Mouse (Mus musculus) frontal cortex, postnatal 10 days (tissue): ENCODE data around the gene Ldhc.
A peak's percentile ranks its signal among the peaks of the same experiment; 100 is the strongest.
"Not testable (repeated sequence)": the region's sequence is repeated elsewhere in the genome, so short reads cannot be mapped to it uniquely, and the experiment has no call there.

ENCODE experiments used
- DNase-seq, 2 experiments: peaks; one replicate each; pipeline ENCODE4 v3.0.0; 2022; ENCODE audit warnings: low spot score in 2 of 2, mixed read lengths in 1 of 2

Ldhc gene

DNA sequence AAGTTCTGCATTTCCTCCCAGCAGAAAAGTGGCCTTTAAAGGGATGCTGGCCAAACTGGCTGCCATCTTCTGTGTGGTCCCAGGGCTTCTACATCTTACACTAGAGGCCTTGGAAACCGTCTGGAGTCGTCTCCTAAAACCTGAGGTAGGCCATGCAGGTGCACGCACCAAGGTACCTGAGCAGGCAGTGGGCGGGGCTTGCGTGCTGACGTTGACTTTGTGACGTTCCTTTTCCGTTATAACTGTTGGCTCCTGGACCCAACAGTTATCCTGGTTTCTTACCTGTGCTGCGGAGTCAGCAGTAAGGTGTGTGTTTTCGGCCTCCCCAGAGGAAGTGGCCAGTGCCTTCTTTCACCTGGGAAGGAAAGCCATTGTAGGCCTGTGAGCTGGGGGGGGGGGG lies at the start of gene Ldhc:
TSS of gene Ldhc (plus strand) at position 208 of the 400 bp plus-strand sequence.
- DNase-seq, result no peak

DNA sequence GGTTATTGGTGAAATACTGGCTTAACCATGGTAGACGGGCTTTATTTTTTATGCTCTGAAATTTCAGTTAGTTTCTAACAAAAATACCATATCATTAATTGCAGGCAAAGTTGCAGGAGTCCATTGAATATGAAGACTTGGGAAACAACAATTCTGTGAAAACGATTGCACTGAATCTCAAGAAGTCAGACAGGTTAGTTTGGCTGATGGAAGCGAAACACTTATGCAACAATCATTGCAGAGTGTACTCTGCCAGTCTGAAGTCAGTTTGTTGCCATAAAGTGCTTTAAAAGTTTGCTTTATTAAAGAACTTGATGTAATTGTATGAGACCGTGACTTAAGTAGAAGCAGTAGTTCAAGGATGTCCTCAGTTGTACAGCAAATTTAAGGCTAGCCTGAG lies 47.0 kb upstream of the Ldhc start:
- DNase-seq, result no peak

DNA sequence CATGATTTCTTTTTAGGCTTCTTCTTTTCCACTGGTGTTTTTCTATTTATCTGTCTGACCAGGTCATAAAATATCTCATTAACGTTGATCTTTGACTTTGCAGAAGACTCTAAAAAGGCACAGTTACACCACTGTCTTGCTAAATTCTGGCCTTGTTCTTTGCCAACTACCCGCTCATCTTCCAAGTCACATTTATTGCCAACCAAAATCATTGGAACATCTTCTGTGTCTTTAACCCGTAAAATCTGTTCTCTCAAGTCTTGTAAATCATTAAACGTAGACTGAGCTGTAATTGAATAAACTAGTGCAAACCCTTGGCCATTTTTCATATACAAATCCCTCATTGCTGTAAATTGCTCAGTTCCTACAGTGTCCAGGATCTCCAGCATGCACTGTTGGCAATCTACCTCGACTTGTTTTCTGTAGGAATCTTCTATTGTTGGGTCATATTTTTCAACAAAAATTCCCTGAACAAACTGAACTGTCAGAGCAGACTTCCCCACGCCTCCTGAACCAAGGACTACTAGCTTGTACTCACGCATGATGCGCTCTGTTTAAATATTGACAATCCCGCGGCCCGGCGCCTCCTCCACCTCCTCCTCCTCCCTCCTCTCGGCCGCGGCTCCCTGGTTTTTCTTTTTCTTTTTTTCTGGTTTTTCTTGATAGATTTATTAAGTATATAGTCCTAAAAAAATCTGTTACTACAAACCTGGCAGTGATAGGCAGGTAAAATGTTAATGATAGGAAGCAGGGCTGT lies 39.9 kb upstream of the Ldhc start:
- not testable (repeated sequence) for DNase-seq

DNA sequence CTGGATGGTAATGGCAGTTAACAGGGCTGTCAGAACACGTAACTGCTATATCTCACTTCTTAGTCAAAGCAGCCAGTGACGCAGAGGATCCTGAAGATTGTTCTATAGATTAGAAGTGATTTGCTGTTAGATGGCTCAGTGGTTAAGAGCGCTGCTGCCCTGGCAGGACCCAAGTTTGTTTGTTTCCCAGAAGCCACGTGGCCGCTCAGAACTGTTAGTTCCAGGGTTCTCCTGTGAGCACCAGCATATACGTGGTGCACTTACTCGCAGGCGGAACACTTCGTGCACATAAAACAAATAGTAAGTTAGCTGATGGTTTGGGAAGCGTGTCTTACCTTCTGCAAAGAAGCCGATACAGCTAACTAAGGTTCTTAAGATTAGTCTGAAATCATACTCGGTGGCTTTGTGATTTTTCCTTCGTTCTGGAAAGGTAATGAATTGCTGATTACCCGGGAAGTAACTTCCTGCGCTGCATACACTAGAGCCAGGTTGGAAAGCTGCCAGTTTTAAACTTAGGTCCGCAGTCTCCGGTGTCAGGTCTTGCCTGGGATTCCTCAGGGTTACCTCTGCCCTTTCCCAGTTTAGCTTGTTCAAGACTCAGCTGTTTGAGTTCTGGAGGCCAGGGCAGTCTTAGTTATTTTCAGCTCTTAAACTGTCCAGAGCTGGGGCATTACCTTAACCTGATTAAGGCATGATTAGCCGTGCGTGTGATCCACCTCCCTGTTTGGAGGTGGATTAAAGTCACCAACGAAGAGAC lies 33.8 kb upstream of the Ldhc start:
- no peak for DNase-seq

DNA sequence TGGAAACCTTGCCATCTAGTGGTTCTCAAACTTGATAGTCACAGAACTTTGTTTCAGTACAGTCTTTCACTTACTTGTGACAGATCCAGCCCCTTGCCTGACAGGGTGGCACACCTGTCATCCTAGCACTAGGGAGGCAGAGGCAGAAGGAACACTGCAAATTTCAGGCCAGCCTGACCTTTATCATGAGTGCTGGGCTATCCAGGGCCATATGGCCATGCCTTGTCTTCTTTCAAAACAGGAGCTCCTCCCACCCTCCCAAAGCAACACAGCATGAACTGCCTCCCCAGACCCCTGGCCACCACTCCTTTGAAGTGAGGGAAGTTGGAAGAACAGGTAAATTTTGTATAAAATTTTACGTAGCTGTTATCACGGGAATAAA lies 33.2 kb upstream of the Ldhc start:
- no peak for DNase-seq

DNA sequence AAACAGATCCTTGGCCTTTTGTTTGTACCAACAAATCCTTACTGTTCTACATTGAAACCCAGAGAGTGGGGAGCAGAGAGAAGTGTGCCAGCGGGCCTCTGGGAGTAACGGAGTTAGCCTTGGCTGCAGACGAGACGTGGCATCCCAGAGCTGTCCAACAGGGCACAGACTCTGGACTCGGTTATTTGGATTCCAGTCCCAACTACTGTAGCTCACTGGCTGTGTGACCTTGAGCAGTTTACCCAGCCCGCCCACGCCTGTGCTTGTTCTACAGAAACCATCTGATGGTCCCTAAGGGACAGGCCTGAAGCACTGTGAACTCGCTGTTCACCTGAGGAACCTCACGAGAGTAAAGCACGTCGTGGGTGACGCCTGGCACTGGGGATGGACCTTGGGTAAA lies 31.1 kb upstream of the Ldhc start:
- DNase-seq, result no peak

DNA sequence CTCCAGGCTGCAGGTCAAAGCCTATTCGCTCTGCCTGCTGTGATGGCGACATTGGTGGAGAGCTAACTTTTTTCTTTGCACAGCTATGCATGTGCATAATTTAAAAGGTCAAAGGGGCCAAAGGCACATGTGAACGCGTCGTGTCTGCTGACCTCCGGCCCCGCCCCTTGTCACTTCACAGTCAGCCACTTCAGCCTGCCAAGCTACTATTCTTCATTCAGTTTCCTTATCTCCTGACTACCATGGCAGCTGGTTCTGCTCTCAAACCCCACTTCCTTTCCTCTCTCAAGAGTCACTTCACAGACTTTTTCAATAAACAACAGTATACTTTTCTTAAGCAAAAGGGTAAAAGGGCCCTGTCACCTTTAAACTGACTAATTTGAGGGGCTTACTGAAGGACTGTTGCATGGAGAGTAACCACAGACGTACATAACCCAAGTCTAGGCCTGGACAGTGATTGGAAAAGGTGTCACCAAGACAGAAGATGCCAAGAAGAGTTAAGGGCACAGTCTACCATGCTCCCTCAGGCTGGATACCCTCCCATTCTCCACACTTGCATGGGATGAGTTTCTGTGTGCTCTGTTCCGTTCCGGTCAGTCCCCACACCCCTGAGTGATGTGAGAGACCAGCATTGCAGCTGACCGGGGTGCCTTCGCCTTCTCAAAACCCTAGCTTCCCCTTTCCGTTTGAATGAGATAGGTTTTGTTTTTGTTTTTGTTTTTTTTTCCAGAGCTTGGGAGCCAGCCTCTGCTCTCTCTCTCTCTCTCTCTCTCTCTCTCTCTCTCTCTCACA lies 30.0 kb upstream of the Ldhc start:
- DNase-seq, result no peak

DNA sequence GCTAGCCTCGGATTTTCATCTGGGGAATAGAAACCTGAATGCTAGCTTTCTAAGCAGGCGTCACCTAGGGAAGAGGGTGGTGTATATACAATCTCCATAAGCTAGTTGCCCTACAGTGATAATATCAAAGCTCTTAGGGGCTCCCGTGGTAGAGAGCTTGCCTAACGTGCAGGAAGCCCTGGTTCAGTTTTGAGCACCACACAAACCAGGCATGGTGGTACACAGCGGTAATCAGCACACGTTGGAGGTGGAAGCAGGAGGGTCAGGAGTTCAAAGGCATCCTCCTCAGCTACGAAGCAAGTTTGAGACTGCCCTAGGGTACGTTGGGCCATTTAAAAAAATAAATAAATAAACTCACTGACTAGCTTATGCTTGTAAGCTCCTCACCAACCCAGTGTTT lies 29.3 kb upstream of the Ldhc start:
- DNase-seq, result no peak

DNA sequence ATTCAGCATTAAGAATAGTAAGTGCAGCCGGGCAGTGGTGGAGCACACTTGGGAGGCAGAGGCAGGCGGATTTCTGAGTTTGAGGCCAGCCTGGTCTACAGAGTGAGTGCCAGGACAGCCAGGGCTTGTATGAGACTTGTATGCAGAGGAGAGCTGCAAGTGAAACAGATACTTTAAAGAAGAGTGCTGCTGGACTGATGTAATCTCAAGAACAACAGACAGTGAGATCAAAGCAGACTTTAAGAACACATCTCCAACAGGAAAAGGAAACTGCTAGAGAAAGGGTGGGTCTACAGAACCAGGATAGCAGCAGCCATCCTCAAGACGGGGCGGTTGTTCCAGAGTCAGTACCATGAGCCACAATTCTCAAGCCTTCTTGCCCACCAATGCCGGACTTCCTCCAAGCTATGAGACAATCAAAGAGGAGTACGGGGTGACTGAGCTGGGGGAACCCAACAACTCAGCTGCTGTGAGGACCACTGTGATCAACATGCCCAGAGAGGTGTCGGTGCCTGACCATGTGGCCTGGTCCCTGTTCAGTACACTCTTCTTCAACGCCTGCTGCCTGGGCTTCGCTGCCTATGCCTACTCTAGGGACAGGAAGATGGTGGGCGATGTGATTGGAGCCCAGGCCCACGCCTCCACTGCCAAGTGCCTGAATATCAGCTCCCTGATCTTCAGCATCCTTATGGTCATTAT lies 28.7 kb upstream of the Ldhc start:
- not testable (repeated sequence) for DNase-seq

DNA sequence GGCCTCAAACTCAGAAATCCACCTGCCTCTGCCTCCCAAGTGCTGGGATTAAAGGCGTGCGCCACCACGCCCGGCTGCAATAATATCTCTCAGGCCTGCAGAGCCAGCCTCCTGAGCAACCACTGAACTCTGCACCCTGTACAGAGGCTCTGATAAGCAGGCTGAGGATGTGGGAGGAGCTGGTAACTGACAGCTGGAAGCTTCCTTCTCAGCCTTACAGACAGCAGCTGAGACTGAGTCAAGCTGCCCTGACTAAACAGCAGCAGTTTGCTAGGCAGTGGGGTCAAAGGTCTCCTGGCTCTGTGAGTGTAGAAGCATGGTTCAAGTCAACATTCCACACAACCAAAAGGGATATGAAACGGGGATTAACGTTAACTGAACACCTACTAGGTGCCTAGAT lies 27.7 kb upstream of the Ldhc start:
- no peak for DNase-seq

DNA sequence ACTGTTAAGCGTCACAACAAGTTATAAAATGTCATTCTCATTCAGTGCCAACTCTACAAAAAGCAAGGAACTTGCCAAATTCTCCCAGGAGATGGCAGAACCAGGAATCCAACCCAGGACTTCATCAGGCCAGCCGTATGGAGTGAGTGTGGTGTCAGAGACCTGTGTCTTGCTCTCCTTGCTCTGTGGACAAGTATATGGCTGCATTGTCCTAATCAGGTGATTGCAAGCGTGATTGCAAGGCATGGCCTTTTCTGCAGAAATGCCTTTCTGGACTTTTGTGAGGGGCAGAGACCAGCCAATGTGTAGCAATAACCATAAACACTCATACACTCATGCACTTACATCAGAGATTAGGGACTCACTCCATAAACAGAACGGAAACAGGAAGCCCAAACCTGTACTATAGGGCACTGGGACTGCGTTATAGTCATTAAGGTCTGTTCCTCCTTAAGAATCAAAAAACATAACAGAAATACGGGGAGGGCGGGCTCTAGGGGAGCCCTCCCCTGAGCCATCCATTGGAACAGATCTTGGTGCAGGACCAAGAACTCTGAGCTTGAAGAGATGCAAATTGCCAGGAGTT lies 27.2 kb upstream of the Ldhc start:
- DNase-seq, result no peak

DNA sequence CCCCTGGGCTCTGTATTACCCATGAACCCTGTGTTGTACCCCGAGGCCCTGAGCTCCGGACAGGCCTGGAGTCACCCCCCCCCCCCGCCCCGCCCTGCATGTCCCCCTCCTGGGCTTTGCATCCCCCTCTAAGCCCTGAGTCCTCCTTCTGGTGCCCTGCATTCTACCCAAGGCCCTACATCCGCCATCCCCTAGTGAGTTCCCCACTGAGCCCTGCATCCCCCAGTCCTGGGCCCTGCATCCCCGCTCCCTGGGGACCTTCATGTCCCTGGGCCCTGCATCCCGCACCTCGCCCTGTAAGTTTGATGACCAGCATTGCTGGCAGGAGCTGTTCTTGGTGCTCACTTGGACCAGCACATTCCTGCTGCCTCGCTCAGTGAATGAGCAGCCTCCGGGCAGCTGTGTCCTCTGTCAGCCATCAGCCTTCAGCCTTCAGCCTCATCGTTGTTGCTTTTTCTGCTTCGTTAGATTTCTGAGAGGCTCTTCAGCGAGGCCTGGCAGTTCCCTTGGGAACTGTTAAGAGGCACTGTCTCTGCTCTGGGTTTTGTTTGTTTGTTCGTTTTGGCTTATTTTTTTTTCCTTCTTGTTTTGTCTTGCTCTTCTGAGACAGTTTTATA lies 25.9 kb upstream of the Ldhc start:
- DNase-seq, result no peak

DNA sequence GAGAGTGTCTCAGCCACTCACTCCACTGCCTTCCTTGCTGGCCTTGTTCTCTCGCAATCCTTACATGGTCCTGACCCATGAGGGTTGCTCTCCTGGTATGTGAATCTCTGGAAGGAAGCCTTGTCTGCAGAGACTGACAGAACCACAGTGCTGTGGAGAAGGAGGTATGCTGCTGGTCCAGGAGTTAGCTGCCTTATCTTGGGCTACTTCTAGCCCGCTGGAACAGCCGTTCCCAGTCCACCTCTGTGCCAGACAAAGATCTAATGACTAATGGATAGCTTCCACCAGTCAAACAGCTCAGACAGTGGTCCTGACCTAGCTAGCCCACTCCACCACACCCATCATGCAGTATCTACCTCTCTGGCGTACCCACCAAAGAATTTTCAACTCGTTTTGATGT lies 24.6 kb upstream of the Ldhc start:
- no peak for DNase-seq

DNA sequence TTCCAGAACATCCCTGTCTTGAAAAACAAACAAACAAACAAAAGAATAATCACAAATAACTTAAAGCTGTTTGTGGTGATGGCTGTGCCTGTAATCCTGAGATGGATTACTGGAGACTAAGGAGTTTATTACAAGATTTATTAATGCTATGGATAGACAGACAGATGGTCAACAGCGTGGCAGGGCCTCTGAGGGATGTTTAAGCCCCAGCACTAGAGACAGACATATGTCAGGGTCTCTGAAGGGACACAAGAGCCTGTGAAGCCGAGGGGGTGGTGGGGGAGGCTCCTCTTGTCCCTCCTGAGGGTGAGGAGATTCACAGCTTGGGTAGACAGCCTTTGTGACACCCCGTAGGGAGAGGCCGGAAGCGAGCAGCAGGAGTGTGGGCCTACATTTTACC lies 23.9 kb upstream of the Ldhc start:
- DNase-seq, result no peak

DNA sequence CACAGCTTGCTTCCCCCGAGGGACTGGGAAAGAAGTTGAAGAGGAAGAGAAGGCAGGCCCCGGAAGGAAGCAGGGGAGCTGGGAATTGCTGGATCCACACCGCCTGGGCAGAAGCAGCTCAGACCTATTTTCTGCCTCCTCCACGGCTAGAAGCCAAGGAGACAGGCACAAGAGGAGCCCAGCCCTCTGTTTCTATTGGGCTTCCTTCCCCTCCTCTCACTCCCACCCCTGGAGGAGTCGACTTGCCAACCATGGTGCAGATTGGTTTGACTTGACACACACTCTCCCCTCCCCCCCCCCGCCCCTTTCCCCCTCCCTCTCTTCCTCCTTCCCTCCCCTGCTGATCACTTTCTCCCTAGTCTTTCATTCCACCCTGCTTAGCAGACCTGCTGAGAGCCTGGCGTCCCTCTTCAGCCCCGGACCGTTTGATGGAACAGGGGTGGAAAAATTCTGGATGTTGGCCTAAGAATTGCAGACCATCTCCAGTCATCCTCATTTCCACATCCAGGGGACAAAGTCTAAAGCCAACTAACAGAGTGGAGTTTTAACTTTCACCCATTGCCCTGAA lies 22.8 kb upstream of the Ldhc start:
- peak in 1 of 2 experiments; percentile 50 for DNase-seq

DNA sequence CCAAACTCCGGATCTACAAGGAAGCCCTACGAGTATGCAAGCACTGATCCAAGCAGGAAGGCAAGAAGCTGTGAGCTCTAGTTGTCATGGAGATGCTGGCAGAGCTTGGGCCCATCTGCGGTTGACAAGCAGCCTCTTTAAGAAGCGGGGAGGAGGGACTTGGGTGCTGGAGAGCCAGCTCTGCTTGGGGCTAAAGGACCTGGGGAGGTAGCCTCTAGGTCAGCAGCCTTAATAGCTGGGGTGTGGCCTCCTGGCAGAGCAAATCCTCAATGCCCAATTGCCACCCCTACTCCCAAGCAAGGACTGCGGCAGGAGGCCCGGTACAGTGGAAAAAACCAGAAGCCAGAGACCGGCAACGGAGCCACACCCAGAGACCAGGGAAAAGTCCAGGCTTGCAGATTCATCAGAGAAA lies 22.1 kb upstream of the Ldhc start:
- peak; percentile 76 to 83 for DNase-seq

DNA sequence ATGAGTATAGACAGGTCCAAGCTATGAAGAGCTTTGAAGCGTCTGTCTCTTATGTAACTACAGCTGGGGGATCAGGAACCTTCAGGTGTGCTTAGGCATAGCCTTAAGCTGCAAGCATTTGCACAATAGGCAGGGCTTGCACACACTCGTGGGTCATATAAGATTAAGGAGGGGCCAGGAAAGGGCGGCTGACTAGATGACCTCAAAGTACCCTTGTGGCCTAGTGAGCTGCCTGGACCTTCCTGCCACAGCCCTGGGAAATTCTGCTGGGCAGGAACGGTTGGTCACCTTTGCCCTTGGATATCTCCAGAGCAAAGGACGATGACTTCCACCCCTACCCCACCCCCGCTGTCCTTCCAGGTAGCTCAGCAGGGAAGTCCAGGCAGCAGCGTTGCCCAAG lies 21.6 kb upstream of the Ldhc start:
- DNase-seq, result no peak

DNA sequence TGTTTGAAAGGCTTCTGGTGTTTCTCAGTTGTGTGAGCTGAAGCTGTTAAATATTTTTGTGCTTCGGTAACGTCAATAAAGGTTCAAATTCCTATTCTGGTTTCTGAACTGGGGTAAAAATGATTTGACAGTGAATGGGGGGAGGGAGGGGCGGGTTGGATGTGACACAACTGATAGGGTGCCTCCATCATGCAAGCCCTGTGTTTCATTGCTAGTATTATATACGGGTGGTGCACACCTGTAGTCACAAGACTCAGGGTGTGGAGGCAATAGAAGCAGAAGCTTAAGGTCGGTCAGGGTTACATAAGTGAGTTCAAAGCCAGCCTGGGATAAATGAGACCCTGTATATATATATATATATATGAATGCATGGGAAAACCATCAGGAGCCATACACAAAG lies 21.1 kb upstream of the Ldhc start:
- DNase-seq, result no peak

DNA sequence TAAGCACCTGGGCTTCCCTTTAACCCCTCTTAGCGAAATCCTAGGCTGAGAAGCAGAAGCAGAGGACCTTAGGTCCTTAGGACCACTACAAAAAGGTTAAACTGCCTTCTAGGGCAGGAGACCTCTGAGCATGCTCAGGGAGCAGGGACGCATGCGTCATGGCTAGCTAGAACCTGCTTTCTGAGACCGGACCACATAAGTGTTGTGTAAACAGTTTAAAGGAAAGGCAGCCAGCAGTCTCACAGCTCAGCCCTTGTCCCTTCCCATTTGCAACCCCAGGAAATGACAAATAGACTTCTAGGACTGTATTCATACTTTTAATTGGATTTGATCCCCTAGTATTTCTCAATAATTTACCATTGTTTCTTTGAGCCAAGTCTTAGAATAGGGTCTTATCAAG lies 20.7 kb upstream of the Ldhc start:
- no peak for DNase-seq

DNA sequence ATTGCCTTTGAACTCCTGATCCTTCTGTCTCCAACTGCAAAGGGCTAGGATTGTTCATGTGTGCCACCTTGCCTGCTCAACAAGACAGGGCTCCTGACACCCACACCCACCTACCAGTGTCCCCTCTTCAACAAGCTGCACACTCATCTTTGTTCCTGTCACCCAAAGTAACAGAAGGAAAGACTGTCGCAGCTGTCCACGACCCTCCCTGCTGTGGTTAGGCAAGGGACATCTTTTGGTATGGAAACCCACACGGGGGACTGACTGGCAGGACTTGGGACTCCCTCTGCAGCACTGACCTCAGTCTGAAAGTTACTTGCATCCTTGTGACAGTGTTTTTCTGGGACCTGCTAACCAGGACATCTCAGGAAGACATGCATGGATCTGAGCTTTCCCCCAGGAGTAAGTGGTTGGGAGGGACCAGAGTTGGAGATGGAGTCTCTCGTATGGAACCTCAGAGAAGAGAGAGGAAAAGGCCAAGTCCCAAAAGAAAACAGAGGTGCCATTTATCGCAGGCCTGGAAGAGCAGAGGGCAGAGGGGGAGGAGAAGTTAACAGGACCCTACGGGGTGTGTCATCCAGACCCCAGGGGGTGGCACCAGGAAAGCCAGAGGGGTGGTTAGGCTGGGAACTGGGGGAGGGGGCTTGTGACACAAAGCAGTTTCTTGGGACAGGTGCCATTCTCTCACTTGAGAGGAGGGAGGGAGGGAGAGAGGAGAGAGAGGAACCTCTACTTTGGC lies 20.0 kb upstream of the Ldhc start, which contains the start of gene Ldha:
TSS of gene Ldha (plus strand) at position 689 of the 739 bp plus-strand sequence.
- no peak for DNase-seq
